Mouse (Mus musculus) testis, adult 2 months (tissue): Measurements from ENCODE around the gene Ntn5. TPM values are rescaled to one million over a fixed set of nuclear protein-coding genes. Genes with fewer than 3 reads are reported as not detected.

ENCODE experiments used
- H3K27ac ChIP-seq: fragments of 200-500 bp; 2 replicates; pipeline ENCODE4 v1.5.1; 2012; ENCODE audit warnings: low read depth, low read length; ENCODE audit not compliant: control insufficient read depth, insufficient read depth
- H3K27me3 ChIP-seq: fragments of 200-500 bp; 2 replicates; pipeline ENCODE4 v1.6.1; 2012; ENCODE audit warnings: mild to moderate bottlenecking, low read length, moderate library complexity; ENCODE audit not compliant: control insufficient read depth, insufficient read depth
- H3K36me3 ChIP-seq: fragments of 200-500 bp; 2 replicates; pipeline ENCODE4 v1.6.1; 2012; ENCODE audit warnings: mild to moderate bottlenecking, low read length; ENCODE audit not compliant: control insufficient read depth, insufficient read depth
- H3K4me1 ChIP-seq: fragments of 200-500 bp; 2 replicates; pipeline ENCODE4 v1.6.1; 2012; ENCODE audit warnings: low read length; ENCODE audit not compliant: control insufficient read depth, insufficient read depth
- H3K4me3 ChIP-seq: fragments of 200-500 bp; 2 replicates; pipeline ENCODE4 v1.5.1; 2012; ENCODE audit warnings: low read depth, mild to moderate bottlenecking, low read length, moderate library complexity, mixed read lengths; ENCODE audit not compliant: control insufficient read depth
- CTCF ChIP-seq: fragments of 200-500 bp; IDR thresholded peaks from 2 replicates; pipeline ENCODE4 v1.5.1; 2012; ENCODE audit warnings: low read depth, mild to moderate bottlenecking, inconsistent platforms, low read length, moderate library complexity; ENCODE audit not compliant: control insufficient read depth, insufficient read depth, insufficient replicate concordance
- POLR2A ChIP-seq: fragments of 200-500 bp; IDR thresholded peaks from 2 replicates; pipeline ENCODE4 v1.6.1; 2012; ENCODE audit warnings: low read depth, mild to moderate bottlenecking, inconsistent platforms, low read length, moderate library complexity; ENCODE audit not compliant: control insufficient read depth
- polyA plus RNA-seq: library from polyadenylated mRNA; depleted of rRNA; stranded (reverse); fragments of >200 nt; gene quantifications from 2 replicates; pipeline ENCODE4 v1.2.3, GENCODE M21; 2012

The Ntn5 gene
- polyA plus RNA-seq, 1 experiment = 6.5 TPM

DNA sequence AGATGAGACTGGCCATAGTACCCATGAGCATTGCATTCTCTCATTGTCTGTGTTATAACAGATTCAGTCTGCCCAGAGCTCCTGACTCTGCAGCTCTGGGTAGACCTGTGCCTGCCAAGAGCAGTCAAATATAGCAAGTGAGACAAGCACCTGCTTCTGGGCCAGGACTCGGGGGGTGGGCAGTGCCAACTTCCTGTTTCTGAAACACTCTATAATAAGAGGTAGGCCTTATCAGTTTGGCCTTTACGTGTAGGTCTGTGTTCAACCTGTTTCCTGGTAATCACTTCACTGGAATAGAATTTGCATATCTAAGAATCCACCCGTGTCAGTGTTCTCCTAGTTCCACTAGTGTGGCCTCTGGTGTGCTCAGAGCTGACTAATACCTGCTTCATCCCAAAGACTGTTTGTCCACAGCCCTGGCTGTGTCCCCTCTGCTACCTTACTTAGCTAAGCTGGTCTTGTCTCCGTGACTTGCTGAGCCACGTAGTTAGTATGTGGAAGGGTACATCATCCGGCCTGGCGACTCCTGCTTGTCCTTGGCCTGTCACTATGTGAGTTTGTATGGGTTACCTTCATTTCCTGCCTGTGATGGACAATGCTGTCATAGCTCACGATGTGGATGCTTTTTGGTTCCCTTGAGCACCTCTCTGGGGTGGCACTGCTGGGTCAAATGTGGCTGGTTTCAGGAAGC lies 2.6 kb upstream of the Ntn5 start:
- no peak overlapping the region for H3K4me3 ChIP-seq
- no peaks in the 10 kb centered on the region for H3K36me3 ChIP-seq
- H3K4me1 ChIP-seq = no peaks in the 10 kb centered on the region
- TF ChIP-seq POLR2A (no peak), CTCF (no peak)
- H3K27ac ChIP-seq = no peak overlapping the region
- H3K27me3 ChIP-seq = no peaks in the 10 kb centered on the region

GRCm38 (mm10) chr7:45682144-45683126 lies 1.4 kb upstream of the Ntn5 start:
- Histone ChIP-seq H3K36me3 (no peaks in the 10 kb centered on the region), H3K27me3 (no peaks in the 10 kb centered on the region), H3K4me1 (no peaks in the 10 kb centered on the region; the same call in 1 of the 2 replicates), H3K4me3 (no peak overlapping the region), H3K27ac (no peak overlapping the region)
- TF ChIP-seq CTCF = peak; percentile 85
- TF ChIP-seq POLR2A = no peak

DNA sequence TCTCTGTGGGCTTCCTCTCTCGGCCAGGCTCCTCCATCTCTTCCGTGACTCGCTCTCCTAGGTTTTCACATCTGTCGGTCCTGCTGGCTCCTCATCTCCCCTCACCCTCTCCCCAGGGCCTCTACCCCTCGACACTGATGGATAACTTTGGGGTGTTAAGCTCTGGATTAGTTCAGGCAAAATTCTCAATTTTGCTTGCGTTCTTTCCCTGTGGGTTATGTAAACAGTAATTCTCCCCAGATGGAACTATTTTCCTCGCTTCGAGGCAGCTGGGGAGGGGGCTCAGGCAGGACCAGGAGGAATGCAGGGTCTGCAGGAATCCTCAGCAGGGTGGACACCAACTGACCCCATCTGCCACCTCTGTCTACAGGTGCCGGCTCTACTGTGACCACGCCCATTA lies 2.0 kb downstream of the Ntn5 start:
- H3K36me3 ChIP-seq = no peaks in the 10 kb centered on the region
- TF ChIP-seq POLR2A (no peak), CTCF (no peak)
- H3K27ac ChIP-seq = no peak overlapping the region
- no peaks in the 10 kb centered on the region for H3K27me3 ChIP-seq
- no peaks in the 10 kb centered on the region; the same call in none of the 2 replicates for H3K4me1 ChIP-seq
- no peak overlapping the region for H3K4me3 ChIP-seq

- Histone ChIP-seq H3K36me3 (no peaks in the 10 kb centered on the region), H3K27me3 (no peaks in the 10 kb centered on the region), H3K4me1 (no peaks in the 10 kb centered on the region; the same call in none of the 2 replicates), H3K4me3 (peak overlapping the region; percentile 65), H3K27ac (no peak overlapping the region; the same call in 1 of the 2 replicates)
- TF ChIP-seq POLR2A (no peak), CTCF (no peak)
Observed at GRCm38 (mm10) chr7:45686841-45687240, 3.0 kb downstream of the Ntn5 start.

GRCm38 (mm10) chr7:45689099-45689498 lies 5.3 kb downstream of the Ntn5 start:
- H3K27me3 ChIP-seq = no peaks in the 10 kb centered on the region
- no peak overlapping the region for H3K27ac ChIP-seq
- no peaks in the 10 kb centered on the region for H3K36me3 ChIP-seq
- peak overlapping the region; percentile 2; the same call in 1 of the 2 replicates for H3K4me3 ChIP-seq
- H3K4me1 ChIP-seq = peaks cover 6% of the 10 kb centered on the region
- TF ChIP-seq POLR2A (no peak), CTCF (no peak)

DNA sequence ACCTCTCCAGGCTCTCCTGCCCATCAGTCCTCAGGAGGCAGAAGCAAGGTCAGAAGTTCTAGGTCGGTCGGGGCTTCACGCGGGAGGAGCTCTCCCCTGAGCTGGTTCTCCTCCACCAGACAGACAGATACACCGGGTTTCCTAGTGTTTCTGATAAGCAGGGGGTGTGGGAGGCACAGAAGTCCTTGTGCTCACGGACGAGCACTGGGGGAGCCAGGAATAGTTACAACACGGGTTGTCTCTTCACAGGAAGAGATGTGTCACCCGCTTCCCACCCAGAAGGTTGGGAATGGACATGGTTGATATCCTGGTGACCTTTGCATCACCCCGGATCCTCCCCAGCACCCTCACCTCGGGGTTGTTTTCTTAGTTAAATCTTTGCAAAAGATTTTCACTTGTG lies 6.0 kb downstream of the Ntn5 start:
- no peak overlapping the region for H3K4me3 ChIP-seq
- peak overlapping the region; percentile 45; the same call in 1 of the 2 replicates for H3K27ac ChIP-seq
- H3K36me3 ChIP-seq = no peaks in the 10 kb centered on the region
- no peaks in the 10 kb centered on the region for H3K27me3 ChIP-seq
- no peak for TF ChIP-seq POLR2A
- TF ChIP-seq CTCF = no peak
- H3K4me1 ChIP-seq = peaks cover 6% of the 10 kb centered on the region

GRCm38 (mm10) chr7:45692364-45692763 lies 8.5 kb downstream of the Ntn5 start:
- no peak overlapping the region for H3K27ac ChIP-seq
- peak overlapping the region; percentile 2; the same call in 1 of the 2 replicates for H3K4me3 ChIP-seq
- peaks cover 7% of the 10 kb centered on the region for H3K4me1 ChIP-seq
- H3K36me3 ChIP-seq = no peaks in the 10 kb centered on the region
- TF ChIP-seq POLR2A = no peak
- no peaks in the 10 kb centered on the region for H3K27me3 ChIP-seq
